Mouse (Mus musculus) kidney, adult 9 months (tissue): ENCODE results near the gene E2f4.

Experiments used
- DNase-seq: peaks from one replicate; pipeline ENCODE4 v3.0.0; 2022

E2f4 gene

DNA sequence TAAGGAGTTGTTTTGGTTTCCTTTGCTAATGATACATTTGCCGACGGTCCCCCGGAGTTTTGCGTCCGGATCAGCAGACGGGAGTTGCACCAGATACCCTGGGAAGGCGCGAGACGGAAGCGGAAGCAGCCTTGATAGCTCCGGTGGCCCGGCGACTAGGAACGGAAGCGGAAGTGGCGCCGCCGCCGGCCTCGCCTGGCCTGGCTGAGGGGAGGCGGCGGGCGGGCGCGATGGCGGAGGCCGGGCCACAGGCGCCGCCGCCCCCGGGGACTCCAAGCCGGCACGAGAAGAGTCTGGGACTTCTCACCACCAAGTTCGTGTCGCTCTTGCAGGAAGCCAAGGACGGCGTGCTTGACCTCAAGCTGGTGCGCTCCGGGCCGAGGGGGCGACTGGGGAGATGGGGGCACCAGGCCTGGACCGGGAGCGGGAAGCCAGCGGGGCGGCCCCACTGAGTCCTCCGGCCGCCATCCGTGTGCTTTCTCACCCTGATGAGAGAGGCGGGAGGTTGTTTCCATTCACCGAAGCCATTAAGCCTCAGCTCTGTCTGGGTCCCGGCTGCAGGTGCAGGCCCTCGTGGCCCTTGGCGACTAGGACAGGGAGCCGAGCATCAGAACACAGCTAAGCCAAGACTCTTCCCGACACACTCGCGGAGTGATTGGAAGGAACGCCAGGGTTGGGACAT lies at the start of gene E2f4:
TSS of gene E2f4 (plus strand) at position 153 of the 682 bp plus-strand sequence.
- DNase-seq, result peak; percentile 95

DNA sequence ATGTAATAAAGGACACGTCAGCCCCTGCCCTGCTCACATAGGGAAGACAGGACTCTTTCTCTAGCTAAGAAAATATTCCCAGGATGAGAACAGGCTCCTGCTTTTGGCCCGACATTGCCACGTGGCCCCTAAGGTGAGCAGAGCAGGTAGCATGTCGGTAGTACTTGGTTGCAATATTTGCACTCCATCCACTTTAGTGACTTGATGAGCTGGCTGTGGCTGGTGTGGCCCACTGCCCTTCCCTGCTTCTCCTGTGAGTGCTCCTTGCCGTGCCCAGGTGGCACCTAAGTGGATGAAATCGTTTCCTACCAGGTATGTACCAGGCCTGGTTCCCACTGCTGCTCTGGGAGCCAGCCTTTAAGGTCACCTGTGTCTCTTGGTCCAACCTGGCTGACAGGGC lies 45.5 kb upstream of the E2f4 start:
- DNase-seq, result no peak

DNA sequence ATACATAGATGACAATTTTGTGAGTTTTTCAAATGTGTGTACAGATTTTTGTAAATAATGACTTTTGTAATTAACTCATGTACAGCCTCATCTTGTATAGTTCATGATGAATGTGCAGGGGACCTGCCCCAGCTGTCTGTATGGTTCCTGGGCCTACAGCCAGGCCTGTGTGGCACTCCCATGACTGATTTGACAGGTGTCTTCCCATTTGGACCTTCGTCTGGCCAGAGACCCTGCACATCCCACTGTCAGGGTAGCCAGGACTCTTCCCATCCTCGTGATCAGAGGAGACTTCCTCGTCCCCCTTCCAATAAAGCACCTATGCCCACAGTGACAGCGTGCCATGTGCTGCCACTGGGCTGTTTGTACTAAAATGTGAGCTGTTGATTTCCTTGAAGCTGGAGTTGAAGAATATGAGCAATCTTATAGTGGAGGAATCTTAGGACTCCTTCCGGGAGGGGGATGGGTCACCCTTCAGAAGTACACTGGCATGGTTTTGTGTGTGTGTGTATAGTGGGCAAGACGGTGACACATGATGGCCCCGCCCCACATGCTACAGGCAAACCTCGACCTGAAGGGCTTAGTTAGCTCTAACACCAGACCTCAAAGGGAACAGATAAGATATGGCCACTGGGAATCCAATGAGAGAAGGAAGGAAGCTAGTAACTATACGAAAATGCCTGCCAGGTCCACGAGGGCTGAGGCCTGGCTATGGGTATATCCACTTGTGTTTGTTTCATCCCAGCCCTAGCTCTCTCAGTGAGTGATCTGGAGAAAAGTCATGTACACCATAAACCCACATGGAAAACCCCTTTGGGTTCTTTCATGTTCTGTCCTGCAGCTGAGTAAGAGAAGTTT lies 44.6 kb upstream of the E2f4 start:
- no peak for DNase-seq

DNA sequence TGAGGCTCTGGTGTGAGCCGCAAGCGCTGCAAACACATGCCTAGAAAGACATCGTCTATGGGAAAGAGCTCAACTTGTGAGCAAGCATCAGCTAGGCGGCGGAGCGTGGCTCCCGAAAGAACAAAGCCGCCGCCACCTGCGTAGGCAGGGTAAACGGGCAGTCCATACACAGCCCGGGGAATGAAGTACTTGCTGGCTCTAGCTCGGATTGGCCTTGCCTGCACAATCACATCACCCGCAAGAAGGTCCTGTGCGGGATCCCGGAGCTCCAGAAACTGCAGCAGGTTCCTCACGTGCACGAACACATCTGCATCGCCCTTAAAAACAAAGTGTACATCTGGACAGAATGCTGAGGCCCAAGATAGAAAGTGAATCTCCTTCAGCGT lies 43.7 kb upstream of the E2f4 start:
- no peak for DNase-seq

DNA sequence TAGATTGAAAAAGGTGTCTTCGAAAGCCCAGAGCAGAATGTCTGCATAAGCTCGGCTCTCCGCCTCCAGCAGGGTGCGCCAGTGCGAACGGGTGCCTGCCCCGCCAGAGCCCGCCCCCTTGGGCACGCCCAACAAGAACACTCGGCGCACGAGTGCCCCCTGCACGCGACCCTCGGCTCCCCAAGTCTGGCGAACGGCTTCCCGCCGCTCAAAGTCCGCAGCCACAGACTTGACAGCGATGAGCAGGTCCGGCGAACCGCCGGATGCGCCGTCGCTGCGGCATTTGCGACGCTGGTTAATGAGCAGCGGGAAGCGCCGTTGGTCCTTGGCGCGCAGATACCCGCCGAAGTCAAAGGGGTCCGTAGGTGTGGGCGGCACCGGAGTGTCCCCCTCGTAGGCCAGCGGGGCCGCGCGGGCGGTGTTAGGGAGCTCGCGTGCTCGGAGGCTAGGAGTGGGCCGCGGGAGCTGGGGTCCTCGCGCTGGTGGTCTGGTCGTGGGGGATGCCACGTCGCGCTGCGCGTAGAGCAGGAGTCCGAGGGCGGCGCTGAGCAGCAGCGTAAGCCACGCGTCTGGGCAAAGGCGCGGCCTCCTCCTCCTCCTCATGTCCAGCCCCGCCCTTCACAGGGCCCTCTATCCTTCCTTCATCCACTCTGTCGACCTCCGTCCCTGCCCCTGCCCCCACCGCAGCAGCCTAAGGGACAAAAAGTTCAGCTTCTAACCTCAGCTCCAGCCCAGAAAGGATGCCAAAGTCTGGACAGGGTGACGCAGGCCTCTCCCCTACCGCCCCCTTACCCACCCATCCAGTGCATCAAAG lies 43.1 kb upstream of the E2f4 start:
- DNase-seq, result peak; percentile 86

DNA sequence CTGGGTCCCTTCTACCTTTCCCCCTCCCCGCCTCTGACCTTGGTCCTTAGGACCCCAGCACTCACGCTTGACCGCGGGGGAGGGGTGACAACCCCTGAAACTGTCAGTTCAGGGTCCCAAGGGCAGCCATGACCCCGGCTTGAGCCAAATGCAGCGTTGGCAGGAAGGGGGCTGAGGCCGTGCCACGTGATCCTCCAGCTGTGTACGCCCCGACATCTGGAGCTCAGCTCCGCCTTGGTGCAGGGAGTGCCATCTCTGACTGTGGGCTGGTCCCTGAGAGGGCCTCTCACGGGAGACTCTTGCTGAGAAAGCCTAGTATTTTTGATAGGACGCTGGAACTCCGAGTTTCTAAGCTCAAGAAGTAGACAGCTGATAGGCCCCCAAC lies 42.5 kb upstream of the E2f4 start, which contains the start of gene B3gnt9:
TSS of gene B3gnt9 (minus strand) at position 188 of the 385 bp plus-strand sequence.
- peak; percentile 51 for DNase-seq

DNA sequence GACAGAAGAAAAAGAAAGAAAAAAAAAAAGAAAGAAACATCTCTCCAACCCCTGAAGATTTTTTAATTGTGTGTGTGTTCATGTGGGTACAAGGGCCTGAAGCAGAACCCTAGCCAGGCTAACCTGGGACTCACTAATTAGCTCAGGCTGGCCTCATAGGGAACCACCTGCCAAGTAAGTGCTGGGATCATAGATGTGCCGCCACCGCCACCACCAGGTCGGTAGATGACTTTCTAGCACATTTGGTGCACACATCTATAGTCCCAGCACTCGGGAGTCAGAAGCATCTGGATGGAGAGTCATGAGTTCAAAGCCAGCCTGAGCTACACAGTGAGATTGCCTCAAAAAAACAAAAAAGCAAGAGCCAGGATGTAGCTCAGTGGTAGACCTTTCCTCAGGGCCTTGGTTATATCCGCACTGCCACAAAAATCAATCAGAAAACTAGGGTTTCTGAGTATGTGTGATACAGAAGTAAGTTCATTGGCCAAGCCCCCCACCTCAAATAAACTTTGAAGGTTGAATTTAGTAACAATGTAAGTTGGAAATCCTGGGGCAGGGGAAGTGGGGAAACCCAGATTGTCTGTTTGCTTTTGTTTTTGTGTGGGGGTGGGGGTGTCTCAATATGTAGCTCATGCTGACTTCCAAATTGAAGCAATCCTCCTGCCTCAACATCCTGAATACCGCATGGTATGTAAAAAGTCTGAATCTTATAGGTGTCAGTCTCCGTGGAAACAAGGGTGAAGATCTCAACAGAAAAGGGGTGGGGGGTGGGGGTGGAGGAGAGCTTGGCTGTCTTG lies 39.9 kb upstream of the E2f4 start:
- no peak for DNase-seq

DNA sequence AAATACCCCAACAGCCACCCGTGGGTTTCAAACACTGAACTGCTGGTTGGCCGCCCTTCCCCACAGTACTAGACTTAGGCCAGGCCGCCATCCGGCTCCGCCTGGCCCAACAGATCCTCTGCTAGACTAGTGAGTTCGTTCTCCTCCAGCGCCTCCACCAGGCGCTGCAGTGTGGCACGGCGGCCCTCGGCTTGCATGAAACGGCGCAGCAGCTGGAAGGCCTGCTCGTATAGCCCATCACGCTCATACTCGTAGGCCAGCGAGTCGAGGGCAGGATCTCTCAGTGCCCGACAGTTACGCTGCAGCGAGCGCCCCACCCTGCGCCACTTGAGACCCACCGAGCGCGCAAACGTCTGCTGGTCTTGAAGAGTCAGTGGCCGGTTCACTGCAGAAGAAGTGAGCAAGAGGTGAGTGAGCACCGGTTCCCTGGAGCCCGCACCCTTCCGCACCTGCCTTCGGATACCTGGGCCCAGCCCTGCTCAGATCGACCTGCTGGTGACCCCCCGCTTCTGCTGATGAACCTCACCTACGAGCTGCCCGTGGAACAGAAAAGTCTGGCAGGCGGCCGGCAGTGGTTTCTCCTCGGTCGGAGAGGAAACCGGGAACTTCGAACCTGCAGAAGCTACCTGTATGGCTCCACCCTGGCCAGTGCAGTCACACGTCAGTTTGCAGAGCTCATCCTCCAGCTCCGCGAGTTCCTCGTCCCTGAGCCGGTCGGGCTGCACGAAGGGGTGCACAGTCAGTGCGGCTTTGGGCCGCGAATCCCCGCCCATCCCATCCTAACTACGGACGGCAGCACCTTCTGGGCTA lies 38.3 kb upstream of the E2f4 start:
- DNase-seq, result no peak

DNA sequence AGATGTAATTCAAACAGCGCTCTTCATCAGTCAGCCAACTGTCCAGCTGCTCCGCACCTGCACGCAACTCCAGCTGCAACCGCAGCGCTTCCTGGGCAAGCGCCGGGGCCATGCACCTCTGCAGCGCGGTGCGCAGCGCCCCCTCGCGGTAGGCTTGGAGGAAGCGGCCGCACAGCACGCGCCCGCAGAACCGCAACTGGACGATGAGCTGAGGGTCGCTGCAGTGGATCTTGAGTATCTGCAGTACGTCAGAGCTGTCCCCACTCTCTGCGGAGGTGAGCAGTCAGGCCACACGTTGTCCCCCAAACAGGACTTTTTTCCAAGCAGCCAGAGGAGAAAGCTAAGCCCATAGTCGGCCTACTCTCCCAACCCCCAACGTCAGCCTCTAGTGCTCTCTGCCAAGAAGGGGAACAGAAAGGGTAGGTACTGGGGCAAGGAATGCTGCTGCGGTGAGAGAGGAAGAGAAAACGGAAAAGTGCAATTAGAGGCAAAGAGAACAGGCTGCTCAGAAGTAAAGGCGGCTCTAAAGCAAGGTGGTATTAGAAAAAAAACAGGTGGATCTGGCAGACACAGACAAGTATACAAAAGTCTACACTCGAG lies 37.6 kb upstream of the E2f4 start:
- peak; percentile 55 for DNase-seq

DNA sequence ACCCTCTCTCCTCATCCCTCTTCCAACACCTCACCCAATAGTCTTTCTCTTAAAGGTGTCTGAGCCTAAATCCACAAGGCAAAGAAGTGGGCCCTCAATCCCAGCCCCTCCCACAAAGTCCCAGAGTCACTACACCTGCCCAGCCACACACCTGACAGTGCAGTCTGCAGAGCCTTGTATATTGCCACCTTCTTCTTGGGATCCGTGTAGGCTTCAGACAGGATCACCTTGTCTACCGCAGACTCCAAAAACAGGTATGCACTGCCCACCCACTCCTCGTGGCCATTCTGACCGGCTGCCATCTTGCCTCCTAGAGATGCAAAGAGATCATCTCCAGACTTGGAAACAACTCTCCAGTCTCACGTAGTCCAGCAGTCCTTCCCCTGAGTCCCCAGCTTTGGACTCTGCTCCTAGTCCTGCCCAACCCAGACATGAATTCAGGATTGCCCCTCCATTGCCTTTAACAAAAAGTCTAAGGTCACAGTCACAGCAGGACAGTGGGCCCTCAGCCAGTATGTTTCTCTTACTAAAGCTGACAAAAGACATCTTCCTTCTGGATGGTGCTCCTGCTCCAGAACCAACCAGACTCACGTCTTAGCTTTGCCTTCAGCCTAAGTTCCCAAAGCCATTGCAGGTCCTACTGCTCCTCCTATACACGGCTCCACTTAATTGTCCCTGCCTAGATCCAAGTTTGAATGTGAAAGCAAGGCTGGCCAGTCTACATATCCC lies 36.9 kb upstream of the E2f4 start:
- DNase-seq, result no peak

DNA sequence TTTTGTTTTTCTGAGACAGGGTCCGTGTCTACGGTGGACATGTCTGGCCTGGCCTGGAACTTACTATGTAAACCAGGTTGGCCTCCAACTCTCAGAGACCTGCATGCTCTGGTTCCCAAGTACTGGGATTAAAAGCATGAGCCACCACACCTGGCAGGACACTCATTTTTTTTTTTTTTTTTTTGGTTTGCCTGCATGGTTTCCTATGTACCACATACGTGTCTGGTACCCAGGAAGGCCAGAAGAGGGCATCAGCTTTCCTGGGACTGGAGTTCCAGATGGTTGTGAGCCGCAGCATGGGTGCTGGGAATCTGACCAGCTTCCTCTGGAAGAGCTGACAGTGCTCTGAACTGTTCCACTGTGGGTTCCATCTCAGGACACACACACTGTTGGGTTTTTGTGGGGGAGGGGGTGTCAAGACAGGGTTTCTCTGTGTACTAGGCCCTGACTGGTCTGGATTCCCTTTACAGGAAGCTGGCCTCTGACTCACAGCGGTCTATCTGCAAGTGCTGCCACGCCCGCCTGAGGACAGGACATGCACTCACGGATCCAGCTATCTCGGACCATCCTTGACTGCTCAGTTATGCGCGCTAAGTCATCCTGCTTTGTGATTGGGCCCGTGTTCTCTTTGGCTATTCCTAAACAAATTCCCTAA lies 36.0 kb upstream of the E2f4 start:
- no peak for DNase-seq

DNA sequence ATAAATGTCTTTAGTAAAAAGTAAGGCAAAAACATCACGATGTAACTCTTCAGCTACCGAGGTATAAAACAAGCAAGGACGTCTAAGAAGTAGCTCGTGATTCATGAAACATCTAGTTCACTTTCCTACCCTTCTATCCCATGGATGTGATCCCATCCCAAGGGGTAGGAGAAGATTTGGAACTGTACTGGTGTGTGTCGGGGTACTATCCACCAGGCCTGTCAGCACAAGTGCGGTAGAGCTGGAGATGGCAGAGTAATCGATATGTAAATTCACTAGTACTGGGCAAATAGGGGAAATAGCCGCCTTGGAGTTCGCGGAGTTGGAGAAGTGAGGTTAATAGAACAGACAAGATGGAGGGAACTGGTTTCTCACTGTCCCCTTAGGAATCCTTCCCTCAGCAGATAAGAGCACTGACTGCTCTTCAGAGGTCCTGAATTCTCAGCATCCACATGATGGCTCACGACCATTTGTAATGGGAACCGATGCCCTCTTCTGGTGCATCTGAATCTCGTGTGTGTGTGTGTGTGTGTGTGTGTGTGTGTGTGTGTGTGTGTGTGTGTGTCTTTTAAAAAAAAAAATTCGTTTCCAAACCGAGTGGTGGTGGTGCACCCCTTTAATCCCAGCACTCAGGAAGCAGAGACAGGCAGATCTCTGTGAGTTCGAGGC lies 34.1 kb upstream of the E2f4 start:
- DNase-seq, result no peak

DNA sequence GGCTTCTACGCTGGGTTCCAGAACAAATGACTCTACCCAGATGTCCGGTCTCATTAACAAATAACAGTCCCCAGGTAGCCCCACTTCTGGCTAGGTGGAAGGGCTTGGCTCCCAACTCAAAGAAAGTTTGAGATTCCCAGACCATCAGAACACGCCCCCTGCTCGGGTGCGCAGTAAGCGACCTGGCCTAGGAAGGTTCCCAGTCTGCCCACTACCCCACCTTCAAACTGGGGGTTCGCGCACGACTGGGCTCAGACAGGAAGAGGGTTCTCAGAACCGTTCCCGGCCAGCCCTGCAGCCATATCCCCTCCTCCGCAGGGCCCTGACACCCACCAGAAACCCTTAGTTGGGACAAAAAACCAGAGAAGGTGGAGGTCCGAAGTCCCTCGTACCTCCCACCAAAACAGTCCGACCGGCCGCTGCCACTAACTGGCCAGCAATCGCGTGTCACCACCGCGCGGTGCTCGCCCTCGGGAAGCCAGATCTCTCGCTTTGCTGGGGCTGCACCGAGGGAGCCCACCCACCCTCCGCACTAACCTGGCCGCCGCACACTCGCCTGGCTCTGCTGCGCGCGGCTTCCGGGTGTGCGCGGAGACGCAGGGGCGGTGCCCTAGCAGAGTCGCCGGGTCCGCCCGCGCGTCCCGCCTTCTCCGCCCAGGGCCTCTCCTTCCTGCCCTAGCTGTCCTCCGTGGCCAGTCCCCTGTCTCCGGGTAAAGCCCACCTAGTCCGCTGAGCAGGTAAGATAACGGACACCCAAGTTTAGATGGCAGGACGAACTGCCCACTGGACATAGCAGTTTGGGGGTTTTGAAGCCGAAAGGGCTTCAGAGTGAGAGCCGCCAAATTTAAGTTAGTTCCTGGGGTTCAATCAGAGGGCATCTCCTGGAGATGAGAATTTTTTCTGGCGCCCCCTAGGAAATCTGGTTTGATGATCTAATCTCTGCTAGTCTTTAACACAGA lies 33.2 kb upstream of the E2f4 start, which contains the start of the genes Tradd and Fbxl8:
TSS of gene Tradd (minus strand) at position 586 of the 959 bp plus-strand sequence.
TSS of gene Fbxl8 (plus strand) at position 625 of the 959 bp plus-strand sequence.
- DNase-seq, result peak; percentile 79

DNA sequence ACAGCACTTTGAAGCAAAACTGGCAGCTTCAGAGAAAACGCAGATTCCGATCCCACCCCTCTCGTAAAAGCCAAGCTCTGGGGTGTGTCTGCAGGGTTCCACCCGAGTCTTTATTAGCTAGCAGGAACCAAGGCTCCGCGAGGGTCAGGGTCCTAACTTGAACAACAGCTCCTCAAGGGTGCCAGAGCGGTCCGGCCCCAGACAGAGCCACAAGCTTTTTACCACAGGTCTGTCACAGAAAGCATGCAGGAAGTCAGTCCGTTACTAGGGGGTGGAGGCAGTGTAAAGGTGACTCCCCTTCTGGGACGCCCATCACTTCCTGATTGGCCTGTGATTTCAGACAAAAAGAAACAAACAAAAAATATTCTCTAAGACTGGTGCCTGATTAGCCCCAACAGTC lies 32.3 kb upstream of the E2f4 start:
- DNase-seq, result peak; percentile 56

DNA sequence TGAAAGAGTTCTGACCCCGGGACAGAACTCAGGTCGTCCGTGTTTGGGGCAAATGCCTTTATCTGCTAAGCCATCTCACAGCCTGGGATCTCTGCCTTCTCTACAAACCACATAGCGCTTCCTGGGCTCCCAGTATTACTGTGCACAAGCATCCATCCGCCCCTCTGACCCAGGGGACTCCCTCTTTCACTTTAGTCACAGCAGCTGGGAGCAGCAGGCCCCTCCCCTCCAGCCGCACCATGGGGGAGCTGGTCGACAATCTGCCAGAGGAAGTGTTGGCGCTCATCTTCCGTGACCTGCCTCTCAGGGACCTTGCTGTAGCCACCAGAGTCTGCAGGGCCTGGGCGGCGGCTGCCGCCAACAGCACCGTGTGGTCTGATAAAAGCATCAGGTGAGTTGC lies 30.7 kb upstream of the E2f4 start:
- DNase-seq, result no peak

DNA sequence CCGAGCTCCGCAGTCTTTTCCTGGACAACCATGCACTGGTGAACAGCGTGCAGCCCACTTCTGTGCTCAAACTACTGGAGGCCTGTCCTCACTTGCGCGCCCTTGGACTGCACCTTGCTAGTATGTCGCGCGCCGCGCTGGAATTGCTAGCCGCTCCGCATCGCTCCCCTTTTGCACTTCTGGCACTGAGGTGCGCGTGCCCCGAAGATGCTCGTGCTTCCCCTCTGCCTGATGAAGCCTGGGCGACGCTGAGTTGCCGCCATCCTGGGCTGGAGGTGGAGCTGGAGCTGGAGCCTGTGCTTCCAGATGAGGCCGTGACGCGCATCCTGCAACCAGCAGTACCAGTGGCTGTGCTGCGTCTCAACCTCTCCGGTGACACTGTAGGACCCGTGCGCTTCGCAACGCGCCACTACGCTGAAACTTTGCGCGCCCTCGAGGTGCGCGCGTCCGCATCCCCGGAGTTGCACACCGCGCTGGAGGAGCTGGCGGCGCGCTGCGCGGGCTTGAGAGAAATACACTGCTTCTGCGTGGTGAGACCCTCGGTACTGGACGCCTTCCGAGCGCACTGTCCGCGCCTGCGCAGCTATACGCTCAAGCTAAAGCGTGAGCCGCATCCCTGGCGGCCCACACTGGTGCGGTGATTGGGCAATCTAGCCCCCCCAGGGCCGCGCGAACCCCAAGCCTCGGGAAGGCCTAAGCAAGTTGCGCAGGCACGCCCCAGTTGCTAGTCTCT lies 29.0 kb upstream of the E2f4 start:
- DNase-seq, result no peak

DNA sequence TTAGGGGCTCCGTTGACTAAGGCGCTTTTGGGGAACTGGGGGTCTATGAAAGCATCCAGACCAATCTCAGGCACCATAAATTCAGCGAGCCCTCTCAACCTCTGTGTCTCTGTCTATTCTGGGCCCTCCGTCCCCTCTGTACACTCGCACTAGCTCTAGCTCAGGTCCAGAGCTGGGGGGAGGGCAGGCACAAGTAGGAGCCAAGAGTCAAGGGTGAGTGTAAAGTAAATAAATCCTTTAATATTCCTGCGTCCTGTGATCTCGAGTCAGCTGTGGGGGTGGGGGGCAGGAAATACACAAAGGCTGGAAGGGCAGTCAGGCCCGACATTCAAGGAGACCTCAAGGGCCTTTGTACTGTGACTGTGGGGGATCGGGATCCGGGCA lies 28.4 kb upstream of the E2f4 start:
- DNase-seq, result no peak
